Mouse (Mus musculus) T-helper 2 cell (primary cell): ENCODE results near the gene Nsl1.

ENCODE experiments used
- in situ Hi-C: fragments of 300-600 bp; cut with MboI, MseI; formaldehyde crosslinking; loops from one replicate; pipeline ENCODE4 v1.15.1; 2025; ENCODE audit warnings: high pct_unique_total_duplicates

Nsl1 gene

GRCm38 (mm10) chr1:191093578-191093977, 30.8 kb downstream of the Nsl1 start:
- in situ Hi-C loops, result no loop called here

- in situ Hi-C loops, result loop anchor here (5.0 kb wide), 1 partner anchor 187 kb away; no protein-coding TSS in a partner anchor
Measured at GRCm38 (mm10) chr1:191095019-191095418, 32.2 kb downstream of the Nsl1 start.

- in situ Hi-C loops, result loop anchor here (5.0 kb wide), 1 partner anchor 185 kb away; no protein-coding TSS in a partner anchor
Measured at GRCm38 (mm10) chr1:191096871-191097681, 34.3 kb downstream of the Nsl1 start.

GRCm38 (mm10) chr1:191097802-191098747, 35.3 kb downstream of the Nsl1 start, which contains the start of gene Batf3:
Batf3 (plus strand) TSS chr1:191097847.
- in situ Hi-C loops, result loop anchor here (5.0 kb wide), 1 partner anchor 184 kb away; no protein-coding TSS in a partner anchor

- in situ Hi-C loops, result loop anchor here (5.0 kb wide), 1 partner anchor 183 kb away; no protein-coding TSS in a partner anchor
Measured at GRCm38 (mm10) chr1:191099114-191099513, 36.3 kb downstream of the Nsl1 start.

- in situ Hi-C loops, result loop anchor here (5.0 kb wide), 1 partner anchor 182 kb away; no protein-coding TSS in a partner anchor
Measured at GRCm38 (mm10) chr1:191099772-191100291, 37.0 kb downstream of the Nsl1 start.

- in situ Hi-C loops, result no loop called here
Measured at GRCm38 (mm10) chr1:191102730-191103370, 40.0 kb downstream of the Nsl1 start.

GRCm38 (mm10) chr1:191105246-191105645, 42.4 kb downstream of the Nsl1 start:
- in situ Hi-C loops, result no loop called here

GRCm38 (mm10) chr1:191107306-191107705, 44.5 kb downstream of the Nsl1 start:
- in situ Hi-C loops, result no loop called here

GRCm38 (mm10) chr1:191109907-191110306, 47.1 kb downstream of the Nsl1 start:
- in situ Hi-C loops, result no loop called here

GRCm38 (mm10) chr1:191111146-191111545, 48.3 kb downstream of the Nsl1 start:
- in situ Hi-C loops, result no loop called here

- in situ Hi-C loops, result no loop called here
Measured at GRCm38 (mm10) chr1:191114868-191115267, 52.1 kb downstream of the Nsl1 start.

GRCm38 (mm10) chr1:191115514-191116238, 52.9 kb downstream of the Nsl1 start:
- in situ Hi-C loops, result no loop called here

GRCm38 (mm10) chr1:191122744-191123143, 59.9 kb downstream of the Nsl1 start:
- in situ Hi-C loops, result no loop called here

- in situ Hi-C loops, result no loop called here
Measured at GRCm38 (mm10) chr1:191123696-191124095, 60.9 kb downstream of the Nsl1 start.

- in situ Hi-C loops, result no loop called here
Measured at GRCm38 (mm10) chr1:191124288-191124687, 61.5 kb downstream of the Nsl1 start.

GRCm38 (mm10) chr1:191125811-191126638, 63.2 kb downstream of the Nsl1 start:
- in situ Hi-C loops, result loop anchor here (5.0 kb wide), 1 partner anchor 39 kb away; no protein-coding TSS in a partner anchor

GRCm38 (mm10) chr1:191131692-191132091, 68.9 kb downstream of the Nsl1 start:
- in situ Hi-C loops, result no loop called here

GRCm38 (mm10) chr1:191132240-191132639, 69.4 kb downstream of the Nsl1 start:
- in situ Hi-C loops, result no loop called here

- in situ Hi-C loops, result no loop called here
Measured at GRCm38 (mm10) chr1:191132934-191133333, 70.1 kb downstream of the Nsl1 start.
